9 mouse cellular contexts compared by ENCODE assay signal in genomic region chr3:84695867-84696361, GRCm38 (mm10). TPM values are rescaled to one million over a fixed set of nuclear protein-coding genes. Genes with fewer than 3 reads are reported as not detected.
DNase-seq lines count a peak whose midpoint lies in the region; ATAC-seq and TF ChIP-seq lines count a peak whose summit lies in the region.
"Had no signal": no experiment of that assay in that cellular context is flagged by ENCODE, and none has a peak within 500 bp of the region (broad histone marks: within the 10 kb centered on the region; RNA-seq: fewer than 3 reads in every experiment).

No protein-coding gene starts in this region.

- TF ChIP-seq CTCF in stomach, postnatal 0 days (IDR thresholded peaks at IDR 0.05; ENCODE audit: low read depth) = no peak
- TF ChIP-seq CTCF in cerebellum, adult 2 months (IDR thresholded peaks at IDR 0.05; ENCODE audit: borderline replicate concordance, insufficient read depth, low read depth, low read length) = no peak

- WGBS in heart, embryonic 15.5 days = 59% methylated on average over 9 of the region's 9 CpGs
- 44% methylated on average over 9 of the region's 9 CpGs for WGBS in intestine, embryonic 16.5 days
- WGBS in stomach, postnatal 0 days = 25% methylated on average over 9 of the region's 9 CpGs
- WGBS in cerebellum, adult 2 months = 57% methylated on average over 9 of the region's 9 CpGs

- no peak for ATAC-seq in heart, embryonic 15.5 days (replicated peaks; ENCODE audit: insufficient number of reproducible peaks, insufficient read depth, low FRiP score, low read depth)
- ATAC-seq in intestine, embryonic 16.5 days = peak; percentile 57
- ATAC-seq in stomach, postnatal 0 days (ENCODE audit: low FRiP score, low TSS enrichment) = peak; percentile 69

- H3K4me1 ChIP-seq in heart, embryonic 15.5 days (replicated peaks) = peaks cover 16% of the 10 kb centered on the region
- peaks cover 12% of the 10 kb centered on the region for H3K4me1 ChIP-seq in intestine, embryonic 16.5 days (ENCODE audit: control insufficient read depth, insufficient read depth, low read length)
- peaks cover 2% of the 10 kb centered on the region; the same call in 1 of the 2 replicates for H3K4me1 ChIP-seq in stomach, postnatal 0 days (replicated peaks; ENCODE audit: control insufficient read depth, insufficient read depth)
- peaks cover 5% of the 10 kb centered on the region for H3K4me1 ChIP-seq in cerebellum, adult 2 months (ENCODE audit: control insufficient read depth, insufficient read depth, low read length)

- no peak for TF ChIP-seq EP300 in stomach, postnatal 0 days (optimal IDR thresholded peaks at IDR 0.05)

- H3K36me3 ChIP-seq in heart, embryonic 15.5 days = no peaks in the 10 kb centered on the region
- H3K36me3 ChIP-seq in intestine, embryonic 16.5 days (ENCODE audit: control insufficient read depth, insufficient read depth, low read length) = no peaks in the 10 kb centered on the region
- H3K36me3 ChIP-seq in stomach, postnatal 0 days (ENCODE audit: control insufficient read depth, insufficient read depth, low read length) = no peaks in the 10 kb centered on the region

- H3K9ac ChIP-seq in heart, embryonic 15.5 days = no peak overlapping the region
- H3K9ac ChIP-seq in intestine, embryonic 16.5 days (ENCODE audit: low read depth, low read length) = no peak overlapping the region
- H3K9ac ChIP-seq in stomach, postnatal 0 days (ENCODE audit: low read length) = no peak overlapping the region
- H3K9ac ChIP-seq: liver, embryonic 14.5 days had no signal

- H3K9me3 ChIP-seq in heart, embryonic 15.5 days (replicated peaks) = no peaks in the 10 kb centered on the region
- H3K9me3 ChIP-seq in intestine, embryonic 16.5 days (ENCODE audit: control insufficient read depth, low read length) = no peaks in the 10 kb centered on the region
- H3K9me3 ChIP-seq in stomach, postnatal 0 days (ENCODE audit: control insufficient read depth, low read length) = no peaks in the 10 kb centered on the region

- peak overlapping the region; percentile 27; the same call in 1 of the 2 replicates for H3K4me2 ChIP-seq in heart, embryonic 15.5 days
- H3K4me2 ChIP-seq in intestine, embryonic 16.5 days (ENCODE audit: low read depth, low read length) = peak overlapping the region; percentile 24
- peak overlapping the region; percentile 31 for H3K4me2 ChIP-seq in stomach, postnatal 0 days (replicated peaks; ENCODE audit: low read depth)

- H3K27me3 ChIP-seq in heart, embryonic 15.5 days = no peaks in the 10 kb centered on the region
- no peaks in the 10 kb centered on the region for H3K27me3 ChIP-seq in intestine, embryonic 16.5 days (replicated peaks; ENCODE audit: control insufficient read depth, insufficient read depth, low read length)
- no peaks in the 10 kb centered on the region for H3K27me3 ChIP-seq in stomach, postnatal 0 days (ENCODE audit: control insufficient read depth, insufficient read depth, low read length)
- H3K27me3 ChIP-seq in cerebellum, adult 2 months (ENCODE audit: control insufficient read depth, insufficient read depth, low read length) = no peaks in the 10 kb centered on the region

- no peak overlapping the region for H3K4me3 ChIP-seq in heart, embryonic 15.5 days
- no peak overlapping the region for H3K4me3 ChIP-seq in intestine, embryonic 16.5 days (ENCODE audit: low read length)
- H3K4me3 ChIP-seq in stomach, postnatal 0 days (ENCODE audit: low read depth, low read length) = no peak overlapping the region
- no peak overlapping the region for H3K4me3 ChIP-seq in cerebellum, adult 2 months (replicated peaks; ENCODE audit: insufficient read depth, low read depth, low read length)

- no peak for TF ChIP-seq POLR2A in cerebellum, adult 2 months (IDR thresholded peaks at IDR 0.05; ENCODE audit: borderline replicate concordance, insufficient read depth, low read length)

- DNase-seq in heart, adult 9 months (ENCODE audit: low spot score in 2 of 2) = no peak
- peak; percentile 24 for DNase-seq in urinary bladder, postnatal 14 days (ENCODE audit: low spot score)
- DNase-seq in urinary bladder, adult 2 months (ENCODE audit: low spot score) = no peak
- DNase-seq in stomach, postnatal 0 days (ENCODE audit: low spot score) = peak; percentile 30
- DNase-seq in layer of hippocampus, postnatal 25 days (ENCODE audit: extremely low spot score in 1 of 2, low spot score in 1 of 2) = no peak
- no peak for DNase-seq in cerebellum, adult 2 months

- H3K27ac ChIP-seq in heart, embryonic 15.5 days = no peak overlapping the region
- H3K27ac ChIP-seq in intestine, embryonic 16.5 days (ENCODE audit: low read length) = peak overlapping the region; percentile 31; the same call in 1 of the 2 replicates
- peak overlapping the region; percentile 84 for H3K27ac ChIP-seq in stomach, postnatal 0 days (replicated peaks)
- H3K27ac ChIP-seq in cerebellum, adult 2 months (ENCODE audit: insufficient read depth, low read length) = no peak overlapping the region
- H3K27ac ChIP-seq: liver, embryonic 14.5 days had no signal

RNA-seq across cellular contexts. Expression of gene Tmem154, which starts 29.9 kb away (rescaled TPM):
- 1.7 and 2.3 TPM in 2 replicates for polyA plus RNA-seq in heart, embryonic 15.5 days (2015; fragmentation: Nextera tagmentation; extraction: Ambion mirVana)
- polyA plus RNA-seq in urinary bladder, adult 2 months (2012; rRNA removed) = 37.8 and 40.6 TPM in 2 replicates
- polyA plus RNA-seq in intestine, embryonic 16.5 days (2015; fragmentation: Nextera tagmentation; extraction: Ambion mirVana) = 1.2 and 1.3 TPM in 2 replicates
- polyA plus RNA-seq in stomach, postnatal 0 days (2015; fragmentation: Nextera tagmentation; extraction: Ambion mirVana) = 20.9 and 24.7 TPM in 2 replicates
- total RNA-seq in layer of hippocampus, postnatal 25 days (2021) = under 1 TPM in 1 of 2 experiments, not detected in 1; 0.54 TPM
- polyA plus RNA-seq in cerebellum, adult 2 months (2012; rRNA removed) = 0.46 and 0.62 TPM in 2 replicates

Comparison
In these comparisons a context has a peak if more than half of its experiments do, and no peak if none do; other contexts are left out.
1. DNase-seq: peak in urinary bladder, postnatal 14 days (single experiment) and stomach, postnatal 0 days (single experiment); none in heart, adult 9 months (0 of 2), urinary bladder, adult 2 months (single experiment), layer of hippocampus, postnatal 25 days (0 of 2) and cerebellum, adult 2 months (0 of 2).
2. H3K27ac ChIP-seq: peak in intestine, embryonic 16.5 days (single experiment) and stomach, postnatal 0 days (single experiment); none in heart, embryonic 15.5 days (single experiment) and cerebellum, adult 2 months (single experiment).
3. Peak in every context shown above with its lines, with median percentiles within 50 percentile points of each other: H3K4me2 ChIP-seq.